Mouse (Mus musculus): ENCODE data around the gene Ggcx. TPM values are rescaled to one million over a fixed set of nuclear protein-coding genes. Genes with fewer than 3 reads are reported as not detected.
A peak's percentile ranks its signal among the peaks of the same experiment; 100 is the strongest.

Gene Ggcx
- polyA plus RNA-seq, 1 experiment from 2014 or later, result 28.6 TPM

GRCm38 (mm10) chr6:72401875-72402274, 12.2 kb upstream of the Ggcx start:
- H3K4me2 ChIP-seq (replicated peaks; ENCODE audit: low read depth, low read length), result no peak overlapping the region
- H3K36me3 ChIP-seq (ENCODE audit: insufficient read depth, low read length), result no peaks in the 10 kb centered on the region
- no peaks in the 10 kb centered on the region for H3K4me1 ChIP-seq (ENCODE audit: insufficient read depth, low read depth, low read length)
- DNase-seq (ENCODE audit: low spot score) (peak; percentile 92), ATAC-seq (peak; percentile 77)
- peak; percentile 57; the same call in 1 of the 2 replicates for TF ChIP-seq EP300 (IDR thresholded peaks at IDR 0.05)
- TF ChIP-seq CTCF (IDR thresholded peaks at IDR 0.05), result peak; percentile 86
- H3K27me3 ChIP-seq (replicated peaks; ENCODE audit: insufficient read depth, low read length), result no peaks in the 10 kb centered on the region
- H3K27ac ChIP-seq (ENCODE audit: low read length), result no peak overlapping the region
- WGBS, result 18% methylated on average over 7 of the region's 7 CpGs
- no peaks in the 10 kb centered on the region for H3K9me3 ChIP-seq (ENCODE audit: low read length)
- H3K9ac ChIP-seq (replicated peaks; ENCODE audit: low read depth), result no peak overlapping the region
- H3K4me3 ChIP-seq (ENCODE audit: low read depth, low read length), result no peak overlapping the region

- H3K4me2 ChIP-seq (replicated peaks; ENCODE audit: low read depth, low read length), result no peak overlapping the region
- no peak for TF ChIP-seq CTCF (IDR thresholded peaks at IDR 0.05)
- no peak for TF ChIP-seq EP300 (IDR thresholded peaks at IDR 0.05)
- WGBS, result 77% methylated on average over 7 of the region's 7 CpGs
- DNase-seq (ENCODE audit: low spot score), result no peak
- no peak overlapping the region for H3K9ac ChIP-seq (replicated peaks; ENCODE audit: low read depth)
- H3K4me1 ChIP-seq (ENCODE audit: insufficient read depth, low read depth, low read length), result no peaks in the 10 kb centered on the region
- H3K36me3 ChIP-seq (ENCODE audit: insufficient read depth, low read length), result no peaks in the 10 kb centered on the region
- no peaks in the 10 kb centered on the region for H3K9me3 ChIP-seq (ENCODE audit: low read length)
- no peak overlapping the region for H3K4me3 ChIP-seq (ENCODE audit: low read depth, low read length)
- ATAC-seq, result no peak
- H3K27me3 ChIP-seq (replicated peaks; ENCODE audit: insufficient read depth, low read length), result no peaks in the 10 kb centered on the region
- no peak overlapping the region for H3K27ac ChIP-seq (ENCODE audit: low read length)
Measured at GRCm38 (mm10) chr6:72405356-72405755, 8.8 kb upstream of the Ggcx start.

GRCm38 (mm10) chr6:72407119-72407518, 7.0 kb upstream of the Ggcx start:
- TF ChIP-seq EP300 (IDR thresholded peaks at IDR 0.05) (peak; percentile 56), CTCF (IDR thresholded peaks at IDR 0.05) (peak; percentile 99)
- H3K4me3 ChIP-seq (ENCODE audit: low read depth, low read length), result no peak overlapping the region
- no peak overlapping the region for H3K4me2 ChIP-seq (replicated peaks; ENCODE audit: low read depth, low read length)
- H3K27ac ChIP-seq (ENCODE audit: low read length), result no peak overlapping the region
- no peaks in the 10 kb centered on the region for H3K9me3 ChIP-seq (ENCODE audit: low read length)
- H3K36me3 ChIP-seq (ENCODE audit: insufficient read depth, low read length), result no peaks in the 10 kb centered on the region
- ATAC-seq (peak; percentile 89), DNase-seq (ENCODE audit: low spot score) (peak; percentile 94)
- no peaks in the 10 kb centered on the region for H3K27me3 ChIP-seq (replicated peaks; ENCODE audit: insufficient read depth, low read length)
- no peak overlapping the region for H3K9ac ChIP-seq (replicated peaks; ENCODE audit: low read depth)
- no peaks in the 10 kb centered on the region for H3K4me1 ChIP-seq (ENCODE audit: insufficient read depth, low read depth, low read length)
- WGBS, result 2% methylated on average over 5 of the region's 5 CpGs

- TF ChIP-seq CTCF (IDR thresholded peaks at IDR 0.05) (peak; percentile 76), EP300 (IDR thresholded peaks at IDR 0.05) (no peak)
- no peaks in the 10 kb centered on the region for H3K9me3 ChIP-seq (ENCODE audit: low read length)
- H3K4me3 ChIP-seq (ENCODE audit: low read depth, low read length), result no peak overlapping the region
- H3K9ac ChIP-seq (replicated peaks; ENCODE audit: low read depth), result no peak overlapping the region
- no peaks in the 10 kb centered on the region for H3K27me3 ChIP-seq (replicated peaks; ENCODE audit: insufficient read depth, low read length)
- DNase-seq (ENCODE audit: low spot score), result peak; percentile 84
- no peaks in the 10 kb centered on the region for H3K36me3 ChIP-seq (ENCODE audit: insufficient read depth, low read length)
- no peak overlapping the region for H3K4me2 ChIP-seq (replicated peaks; ENCODE audit: low read depth, low read length)
- no peak overlapping the region for H3K27ac ChIP-seq (ENCODE audit: low read length)
- WGBS, result 5% methylated on average over 3 of the region's 3 CpGs
- ATAC-seq, result no peak
- no peaks in the 10 kb centered on the region for H3K4me1 ChIP-seq (ENCODE audit: insufficient read depth, low read depth, low read length)
Measured at GRCm38 (mm10) chr6:72409567-72409966, 4.5 kb upstream of the Ggcx start.

GRCm38 (mm10) chr6:72410003-72410402, 4.1 kb upstream of the Ggcx start:
- Histone ChIP-seq H3K9me3 (ENCODE audit: low read length) (no peaks in the 10 kb centered on the region), H3K36me3 (ENCODE audit: insufficient read depth, low read length) (no peaks in the 10 kb centered on the region), H3K9ac (replicated peaks; ENCODE audit: low read depth) (no peak overlapping the region), H3K4me2 (replicated peaks; ENCODE audit: low read depth, low read length) (no peak overlapping the region), H3K4me3 (ENCODE audit: low read depth, low read length) (no peak overlapping the region), H3K4me1 (ENCODE audit: insufficient read depth, low read depth, low read length) (peaks cover 2% of the 10 kb centered on the region; the same call in 1 of the 2 replicates), H3K27me3 (replicated peaks; ENCODE audit: insufficient read depth, low read length) (no peaks in the 10 kb centered on the region), H3K27ac (ENCODE audit: low read length) (no peak overlapping the region)
- DNase-seq (ENCODE audit: low spot score), result no peak
- no peak for TF ChIP-seq EP300 (IDR thresholded peaks at IDR 0.05)
- peak; percentile 7; the same call in 1 of the 2 replicates for TF ChIP-seq CTCF (IDR thresholded peaks at IDR 0.05)
- no peak for ATAC-seq
- WGBS, result 22% methylated on average over 1 of the region's 1 CpGs

- no peak for ATAC-seq
- H3K4me2 ChIP-seq (replicated peaks; ENCODE audit: low read depth, low read length), result no peak overlapping the region
- H3K4me1 ChIP-seq (ENCODE audit: insufficient read depth, low read depth, low read length), result peaks cover 3% of the 10 kb centered on the region; the same call in 1 of the 2 replicates
- no peaks in the 10 kb centered on the region for H3K36me3 ChIP-seq (ENCODE audit: insufficient read depth, low read length)
- no peak for TF ChIP-seq CTCF (IDR thresholded peaks at IDR 0.05)
- TF ChIP-seq EP300 (IDR thresholded peaks at IDR 0.05), result no peak
- no peak overlapping the region for H3K9ac ChIP-seq (replicated peaks; ENCODE audit: low read depth)
- 74% methylated on average over 7 of the region's 7 CpGs for WGBS
- no peak overlapping the region for H3K27ac ChIP-seq (ENCODE audit: low read length)
- no peak for DNase-seq (ENCODE audit: low spot score)
- H3K4me3 ChIP-seq (ENCODE audit: low read depth, low read length), result no peak overlapping the region
- H3K27me3 ChIP-seq (replicated peaks; ENCODE audit: insufficient read depth, low read length), result no peaks in the 10 kb centered on the region
- H3K9me3 ChIP-seq (ENCODE audit: low read length), result no peaks in the 10 kb centered on the region
Measured at GRCm38 (mm10) chr6:72410518-72410917, 3.6 kb upstream of the Ggcx start.

GRCm38 (mm10) chr6:72415181-72415580, 1.1 kb downstream of the Ggcx start:
- no peak overlapping the region for H3K27ac ChIP-seq (ENCODE audit: low read length)
- H3K36me3 ChIP-seq (ENCODE audit: insufficient read depth, low read length), result peaks cover 7% of the 10 kb centered on the region; the same call in 1 of the 2 replicates
- no peak overlapping the region for H3K9ac ChIP-seq (replicated peaks; ENCODE audit: low read depth)
- no peaks in the 10 kb centered on the region for H3K27me3 ChIP-seq (replicated peaks; ENCODE audit: insufficient read depth, low read length)
- TF ChIP-seq CTCF (IDR thresholded peaks at IDR 0.05) (peak; percentile 35), EP300 (IDR thresholded peaks at IDR 0.05) (no peak)
- H3K4me1 ChIP-seq (ENCODE audit: insufficient read depth, low read depth, low read length), result peaks cover 3% of the 10 kb centered on the region; the same call in 1 of the 2 replicates
- WGBS, result 75% methylated on average over 5 of the region's 5 CpGs
- peak overlapping the region; percentile 82 for H3K4me2 ChIP-seq (replicated peaks; ENCODE audit: low read depth, low read length)
- ATAC-seq (no peak), DNase-seq (ENCODE audit: low spot score) (peak; percentile 30)
- H3K4me3 ChIP-seq (ENCODE audit: low read depth, low read length), result peak overlapping the region; percentile 80
- H3K9me3 ChIP-seq (ENCODE audit: low read length), result no peaks in the 10 kb centered on the region
